ENCODE assay signal across 2 mouse cellular contexts in the genomic region with DNA sequence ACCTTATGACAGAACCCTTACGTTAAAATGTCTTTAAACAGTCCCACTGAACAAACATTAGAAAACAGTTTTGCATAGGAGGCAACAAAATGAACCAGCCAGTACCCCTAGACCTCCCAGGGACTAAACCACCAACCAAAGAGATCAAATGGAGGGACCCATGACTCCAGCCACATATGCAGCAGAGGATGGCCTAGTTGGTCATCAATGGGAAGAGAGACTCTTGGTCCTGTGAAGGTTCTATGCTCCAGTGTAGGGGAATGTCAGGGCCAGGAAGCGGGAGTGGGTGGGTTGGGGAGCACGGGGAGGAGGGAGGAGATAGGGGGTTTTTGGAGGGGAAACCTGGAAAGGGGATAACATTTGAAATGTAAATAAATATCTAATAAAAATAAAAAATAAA. TPM values are rescaled to one million over a fixed set of nuclear protein-coding genes. Genes with fewer than 3 reads are reported as not detected.
"Had no signal": no experiment of that assay in that cellular context is flagged by ENCODE, and none has a peak within 500 bp of the region (broad histone marks: within the 10 kb centered on the region; RNA-seq: fewer than 3 reads in every experiment).

No protein-coding gene starts in this region.

RNA-seq across cellular contexts. Expression of a gene that starts 54.1 kb away (rescaled TPM):
- polyA plus RNA-seq: limb, embryonic 15.5 days; neural tube, embryonic 11.5 days had no signal
